Mouse (Mus musculus) embryonic fibroblast, embryonic 13.5 days (primary cell): ENCODE data around the gene Ppfia2. TPM values are rescaled to one million over a fixed set of nuclear protein-coding genes. Genes with fewer than 3 reads are reported as not detected.

Source experiments
- H3K27ac ChIP-seq: 2 replicates; pipeline ENCODE4 v1.5.1; 2012; ENCODE audit warnings: low read length, control low read depth, inconsistent platforms; ENCODE audit not compliant: insufficient read depth
- H3K4me1 ChIP-seq: 2 replicates; pipeline ENCODE4 v1.6.1; 2011; ENCODE audit warnings: low read length; ENCODE audit not compliant: control insufficient read depth, insufficient read depth
- H3K4me3 ChIP-seq: 2 replicates; pipeline ENCODE4 v1.5.1; 2011; ENCODE audit warnings: mild to moderate bottlenecking, control low read depth, low read length; ENCODE audit not compliant: insufficient read depth
- CTCF ChIP-seq: IDR thresholded peaks from 2 replicates; pipeline ENCODE4 v1.5.1; 2011; ENCODE audit warnings: mild to moderate bottlenecking, control low read depth, low read length, moderate library complexity, borderline replicate concordance; ENCODE audit not compliant: insufficient read depth
- POLR2A ChIP-seq: IDR thresholded peaks from 2 replicates; pipeline ENCODE4 v1.6.1; 2011; ENCODE audit warnings: low read depth, mild to moderate bottlenecking, control low read depth, low read length, moderate library complexity
- polyA plus RNA-seq: library from polyadenylated mRNA; stranded (reverse); fragments of >200 nt; gene quantifications from 2 replicates; pipeline ENCODE4 v1.2.4, GENCODE M21; 2011; ENCODE audit warnings: low read depth; ENCODE audit not compliant: missing spikeins, insufficient read length

The Ppfia2 gene
- polyA plus RNA-seq, 1 experiment: 0.40 TPM

DNA sequence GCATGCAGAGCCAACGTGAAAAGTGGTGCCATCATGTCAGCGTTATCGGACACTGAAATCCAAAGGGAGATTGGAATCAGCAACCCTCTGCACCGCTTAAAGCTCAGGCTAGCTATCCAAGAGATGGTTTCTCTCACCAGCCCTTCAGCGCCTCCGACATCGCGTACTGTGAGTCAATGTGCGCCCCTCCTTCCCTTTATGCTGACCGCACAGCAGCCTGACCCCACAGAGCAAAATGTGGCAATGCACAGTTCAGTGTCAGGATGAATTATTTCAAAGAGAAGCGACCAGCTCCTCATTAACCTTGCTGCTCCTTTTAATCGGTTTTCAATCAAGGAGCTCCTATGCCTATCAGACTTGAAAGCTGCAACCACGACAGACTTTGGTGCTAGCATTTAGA, 426.2 kb downstream of the Ppfia2 start:
- Histone ChIP-seq H3K4me1 (no peaks in the 10 kb centered on the region), H3K4me3 (no peak overlapping the region), H3K27ac (no peak overlapping the region)
- TF ChIP-seq CTCF (no peak), POLR2A (no peak)

- TF ChIP-seq CTCF (no peak), POLR2A (no peak)
Observed at GRCm38 (mm10) chr10:106910108-106910507, 440.0 kb downstream of the Ppfia2 start.

DNA sequence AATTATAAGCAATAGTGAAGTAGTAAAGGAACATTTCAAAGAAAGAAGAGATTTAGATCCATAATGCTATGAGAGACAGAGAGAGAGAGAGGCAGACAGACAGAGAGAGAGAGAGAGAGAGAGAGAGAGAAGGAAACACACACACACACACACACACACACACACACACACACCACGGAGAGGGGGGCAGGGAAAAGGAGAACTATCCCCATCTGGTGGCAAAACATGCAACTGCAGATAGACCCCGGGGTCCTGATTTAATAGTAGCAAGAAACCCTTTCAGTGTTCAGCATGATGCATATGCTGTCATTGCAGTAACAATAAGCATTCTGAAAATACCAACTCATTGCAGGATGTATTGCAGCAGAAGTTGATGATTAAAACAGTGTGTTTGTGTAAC, 442.9 kb downstream of the Ppfia2 start:
- H3K4me1 ChIP-seq: no peaks in the 10 kb centered on the region
- no peak for TF ChIP-seq POLR2A
- 0 out of 2 replicates have a peak, but pooled peaks have one; percentile 8 for TF ChIP-seq CTCF
- no peak overlapping the region for H3K4me3 ChIP-seq
- no peak overlapping the region for H3K27ac ChIP-seq

More at GRCm38 (mm10) chr10:106910108-106910507, 440.0 kb downstream of the Ppfia2 start:
- Histone ChIP-seq H3K4me3 (no peak overlapping the region), H3K4me1 (no peaks in the 10 kb centered on the region), H3K27ac (no peak overlapping the region)

DNA sequence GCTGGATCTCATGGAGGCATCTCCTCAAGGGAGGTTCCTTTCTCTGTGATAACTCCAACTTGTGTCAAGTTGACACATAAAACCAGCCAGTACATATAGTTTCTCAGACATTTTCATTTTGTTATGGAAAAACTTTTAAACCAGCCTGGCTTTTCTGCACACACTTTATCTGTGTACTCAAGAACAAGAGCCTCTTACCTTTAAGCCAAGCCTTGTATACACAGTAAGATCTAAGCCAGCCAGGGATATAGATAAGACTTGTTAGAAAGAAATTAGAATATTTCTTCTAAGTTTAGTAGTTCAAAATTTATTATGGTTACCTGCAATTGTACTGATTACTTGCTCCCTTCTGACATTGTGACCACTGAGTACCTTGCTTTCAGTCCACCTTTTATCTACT, 444.1 kb downstream of the Ppfia2 start:
- Histone ChIP-seq H3K4me1 (no peaks in the 10 kb centered on the region), H3K27ac (no peak overlapping the region), H3K4me3 (no peak overlapping the region)
- TF ChIP-seq POLR2A (no peak), CTCF (no peak)

GRCm38 (mm10) chr10:106914822-106915221, 444.7 kb downstream of the Ppfia2 start:
- Histone ChIP-seq H3K27ac (no peak overlapping the region), H3K4me1 (no peaks in the 10 kb centered on the region), H3K4me3 (no peak overlapping the region)
- TF ChIP-seq CTCF: no peak
- no peak for TF ChIP-seq POLR2A

GRCm38 (mm10) chr10:106924334-106924733, 454.2 kb downstream of the Ppfia2 start:
- H3K4me3 ChIP-seq: no peak overlapping the region
- TF ChIP-seq CTCF: no peak
- TF ChIP-seq POLR2A: no peak
- no peak overlapping the region for H3K27ac ChIP-seq
- H3K4me1 ChIP-seq: no peaks in the 10 kb centered on the region

- TF ChIP-seq POLR2A (no peak), CTCF (no peak)
- no peak overlapping the region for H3K4me3 ChIP-seq
- no peaks in the 10 kb centered on the region for H3K4me1 ChIP-seq
- no peak overlapping the region for H3K27ac ChIP-seq
Observed at GRCm38 (mm10) chr10:106924798-106925197, 454.7 kb downstream of the Ppfia2 start.

GRCm38 (mm10) chr10:106928576-106929332, 458.6 kb downstream of the Ppfia2 start:
- Histone ChIP-seq H3K27ac (no peak overlapping the region), H3K4me3 (no peak overlapping the region), H3K4me1 (no peaks in the 10 kb centered on the region)
- TF ChIP-seq POLR2A (no peak), CTCF (no peak)

DNA sequence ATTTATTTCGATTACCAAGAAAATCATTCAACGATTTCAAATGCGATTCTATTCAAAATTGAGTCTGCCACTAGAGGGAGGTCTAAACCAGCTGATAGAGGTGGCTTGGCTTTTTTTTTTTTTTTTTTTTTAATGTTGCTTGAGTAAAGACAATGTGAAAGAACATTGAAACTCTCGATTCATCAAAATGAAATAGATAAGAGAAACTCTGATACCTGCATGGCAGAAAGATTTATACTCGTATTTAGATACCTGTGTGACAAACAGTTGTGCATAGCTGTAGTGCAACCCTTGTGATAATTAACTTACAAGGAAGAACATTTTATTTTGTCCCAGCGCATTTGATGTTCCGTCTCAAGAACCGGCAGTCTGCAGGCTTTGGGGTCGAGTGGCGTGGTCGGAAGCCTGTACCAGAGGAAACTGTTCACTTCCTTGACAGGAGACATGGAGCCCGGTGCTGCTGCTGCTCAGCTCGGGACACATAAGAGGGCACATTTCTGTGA, 462.5 kb downstream of the Ppfia2 start:
- TF ChIP-seq POLR2A: no peak

GRCm38 (mm10) chr10:106936996-106937395, 466.9 kb downstream of the Ppfia2 start:
- no peak overlapping the region for H3K4me3 ChIP-seq
- no peak overlapping the region for H3K27ac ChIP-seq
- TF ChIP-seq POLR2A (no peak), CTCF (no peak)
- H3K4me1 ChIP-seq: no peaks in the 10 kb centered on the region

More for the DNA sequence above, 462.5 kb downstream of the Ppfia2 start:
- Histone ChIP-seq H3K4me3 (peak overlapping the region; percentile 11; the same call in 1 of the 2 replicates), H3K4me1 (no peaks in the 10 kb centered on the region), H3K27ac (no peak overlapping the region)
